Mouse (Mus musculus) embryo, embryonic 10.5 days (tissue): ENCODE measurements around the gene Galnt3.

Source experiments
- DNase-seq: peaks from one replicate; pipeline ENCODE4 v3.0.0-alpha.2; 2015; ENCODE audit warnings: low spot score

Gene Galnt3

DNA sequence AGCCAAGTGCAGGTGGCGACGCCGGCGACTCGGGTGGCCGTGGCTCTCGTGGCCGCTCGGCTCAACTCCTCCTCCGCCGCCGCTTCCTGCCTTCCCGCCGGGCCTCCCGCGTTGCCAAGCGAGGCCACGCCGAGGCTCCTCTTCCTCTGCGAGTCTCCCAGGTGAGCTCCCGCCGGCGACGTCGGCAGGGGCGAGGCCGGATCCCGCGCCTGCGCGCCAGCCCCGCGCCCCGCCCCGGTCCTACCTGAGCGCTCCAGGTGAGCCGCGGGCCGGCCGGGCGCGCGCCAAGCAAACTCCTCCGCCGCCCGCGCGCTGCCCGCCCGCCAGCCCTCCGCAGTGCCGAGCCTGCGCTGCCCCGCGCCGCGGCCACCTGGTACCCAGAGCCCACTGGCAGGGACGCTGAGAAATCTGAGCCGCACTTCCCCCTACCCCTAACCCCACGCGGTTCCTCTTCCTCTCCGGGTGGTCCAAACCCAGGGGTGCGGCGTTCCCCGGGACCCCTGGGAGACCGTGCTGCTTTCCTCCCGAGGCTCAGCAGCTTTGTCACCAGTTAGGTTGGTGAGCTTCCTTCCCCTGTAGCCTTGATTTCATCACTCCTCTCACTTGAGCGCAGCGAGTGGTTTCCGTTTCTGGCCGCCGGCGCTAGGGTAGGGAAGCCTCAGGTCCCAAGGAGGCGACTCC is at the start of gene Galnt3:
Gene Galnt3, minus strand, starts transcription at position 404 of the 681 bp plus-strand sequence.
- peak; percentile 49 for DNase-seq

GRCm38 (mm10) chr2:66173134-66173533 is 48.3 kb upstream of the Galnt3 start:
- DNase-seq = no peak

GRCm38 (mm10) chr2:66171643-66172042 is 46.8 kb upstream of the Galnt3 start:
- peak; percentile 30 for DNase-seq

DNA sequence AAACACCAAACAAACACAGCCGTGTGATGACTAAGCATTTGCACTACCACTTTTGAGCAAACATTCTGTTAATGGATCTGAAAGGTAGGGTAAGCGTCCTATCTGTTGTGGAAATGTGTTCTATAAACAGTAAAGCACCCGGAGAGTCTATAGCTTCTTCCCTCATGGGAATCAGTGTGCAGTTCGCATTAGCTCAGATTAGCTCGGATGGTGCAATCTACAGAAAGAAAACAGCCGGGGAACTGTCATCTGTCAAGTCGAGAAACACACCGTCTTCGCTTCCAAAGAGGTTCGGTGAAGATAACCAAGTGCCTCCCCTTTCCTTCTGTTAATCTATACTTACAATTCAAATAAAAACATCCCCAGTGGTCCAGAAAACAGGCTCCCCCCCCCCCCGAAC is 45.9 kb upstream of the Galnt3 start:
- DNase-seq = no peak

DNA sequence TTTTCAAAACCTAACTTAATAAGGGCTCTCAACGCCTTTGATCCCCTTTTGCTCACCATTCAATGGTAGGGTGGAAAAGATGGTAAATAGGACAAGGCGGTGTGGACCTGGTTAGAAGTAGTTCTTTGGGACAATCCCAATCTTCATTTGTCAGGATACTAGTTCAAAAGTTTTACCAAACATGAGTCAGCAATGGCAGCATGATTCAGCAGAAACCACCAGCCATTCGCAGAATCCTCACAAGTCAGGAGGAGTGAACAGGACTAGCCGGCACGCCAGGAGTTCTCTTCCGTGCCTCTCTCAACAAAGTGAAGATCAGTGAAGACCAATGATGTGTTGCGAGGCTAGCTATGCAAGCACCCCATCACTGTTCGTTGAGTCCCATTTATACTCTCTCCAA is 40.2 kb upstream of the Galnt3 start:
- no peak for DNase-seq

DNA sequence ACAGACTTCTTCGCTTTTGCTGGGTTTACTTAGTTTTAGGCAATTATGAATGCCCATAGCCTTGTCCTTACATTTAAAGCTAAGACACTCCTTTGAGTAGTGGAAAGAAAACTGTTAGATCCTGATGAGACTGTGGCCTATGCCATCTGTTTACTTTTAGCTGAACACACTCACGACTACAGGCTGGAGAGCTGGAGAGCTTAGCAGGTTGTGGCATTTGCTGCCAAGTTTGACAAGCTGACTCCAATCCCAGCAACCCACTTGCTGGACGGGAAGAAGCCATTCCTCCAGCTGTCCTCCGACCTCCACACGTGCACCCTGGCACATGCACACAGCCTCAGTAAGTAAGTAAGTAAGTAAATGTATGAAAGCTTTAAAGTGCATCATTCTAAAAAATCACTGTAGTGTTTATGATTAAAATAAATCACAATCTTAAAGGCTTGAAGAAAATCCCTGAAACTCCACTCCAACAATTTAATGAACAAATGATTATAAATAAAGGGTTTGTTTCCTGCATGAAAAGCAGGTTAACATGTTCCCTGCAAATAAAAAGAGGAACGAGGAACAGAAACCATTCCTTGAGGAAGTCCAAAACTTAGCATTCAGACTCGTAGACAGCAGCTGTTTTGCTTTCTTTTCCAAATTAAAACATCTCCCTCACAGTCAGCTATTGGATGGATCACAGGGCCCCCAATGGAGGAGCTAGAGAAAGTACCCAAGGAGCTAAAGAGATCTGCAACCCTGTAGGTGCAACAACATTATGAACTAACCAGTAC is 33.5 kb upstream of the Galnt3 start:
- no peak for DNase-seq

GRCm38 (mm10) chr2:66151436-66151835 is 26.6 kb upstream of the Galnt3 start:
- DNase-seq = no peak

DNA sequence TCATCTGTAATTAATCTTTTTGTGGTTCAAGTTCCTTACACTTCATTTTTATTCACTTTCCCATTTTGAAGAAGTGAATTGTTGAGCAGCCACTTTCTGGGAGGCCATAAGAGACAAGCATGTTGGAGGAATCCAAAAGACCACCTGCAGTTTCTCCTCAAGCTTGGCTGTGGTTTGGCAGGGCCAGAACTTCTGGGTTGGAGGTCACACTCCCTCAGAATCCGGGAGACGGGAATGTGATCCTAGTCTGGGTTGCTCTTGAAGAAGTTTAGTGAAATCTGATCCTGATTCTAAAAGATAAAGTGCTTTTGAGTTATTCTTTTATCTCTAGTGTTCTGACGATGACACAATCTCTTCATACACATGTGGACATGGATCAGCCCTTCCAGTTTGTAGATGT is 25.7 kb upstream of the Galnt3 start:
- DNase-seq = no peak

- no peak for DNase-seq
These were observed 23.9 kb upstream of the Galnt3 start for GRCm38 (mm10) chr2:66148654-66149230.

DNA sequence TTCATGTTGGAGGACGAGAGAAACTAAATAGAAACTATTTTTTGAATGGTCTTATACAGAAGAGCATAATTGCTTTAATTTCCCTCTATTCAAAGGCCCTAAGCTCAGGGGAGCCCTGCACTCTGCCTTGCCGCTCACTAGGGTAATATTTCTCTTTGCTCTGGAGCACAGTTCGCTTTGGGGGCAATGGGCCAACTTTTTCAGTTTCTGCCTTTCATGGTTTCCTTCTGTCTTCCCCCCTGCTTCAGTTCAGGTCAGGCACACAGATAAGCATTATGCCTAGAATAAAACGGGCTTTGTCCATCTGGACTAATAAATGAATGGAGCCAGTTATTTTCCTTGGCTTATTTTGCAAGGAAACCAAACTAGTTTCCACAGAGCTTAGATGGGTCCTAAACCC is 21.7 kb upstream of the Galnt3 start:
- DNase-seq = no peak

DNA sequence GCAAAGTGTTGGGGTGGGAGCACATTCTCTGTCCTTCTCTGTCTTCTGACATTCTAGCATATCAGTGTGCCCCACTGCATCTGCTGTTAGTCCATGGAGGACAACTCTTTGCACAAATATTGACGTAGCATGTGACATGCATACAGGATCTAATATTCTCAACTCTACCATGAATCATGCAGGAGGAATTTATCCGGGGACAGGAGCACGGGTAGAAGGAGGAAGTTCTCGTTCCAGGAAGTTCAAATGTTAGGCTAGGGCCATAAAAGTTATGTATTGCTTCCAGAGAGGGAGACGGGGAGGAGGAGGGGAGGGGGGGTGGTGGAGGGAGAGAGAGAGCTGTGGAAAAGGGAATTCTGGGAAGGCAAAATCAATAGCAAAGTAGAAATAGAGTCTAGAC is 20.0 kb upstream of the Galnt3 start:
- DNase-seq = no peak

GRCm38 (mm10) chr2:66143284-66143683 is 18.5 kb upstream of the Galnt3 start:
- DNase-seq = no peak

DNA sequence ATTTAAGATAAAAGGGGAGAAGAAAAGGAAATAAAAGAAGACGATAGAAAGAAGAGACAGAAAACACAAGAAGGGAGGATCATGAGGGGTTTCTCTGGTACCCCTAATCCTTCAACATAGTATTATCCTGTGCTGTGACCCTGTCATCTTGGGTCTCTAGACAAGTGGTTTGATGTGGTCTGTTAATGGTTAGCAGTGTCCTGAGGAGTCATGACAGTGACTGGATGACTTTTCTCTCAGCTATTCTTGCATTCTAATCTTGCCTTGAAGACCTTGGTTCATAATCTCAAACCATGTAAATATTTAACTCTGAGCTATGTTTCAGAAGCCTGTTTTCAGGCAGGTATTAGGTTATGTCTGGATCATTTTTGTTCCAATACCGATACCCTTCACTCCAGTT is 17.9 kb upstream of the Galnt3 start:
- no peak for DNase-seq

- no peak for DNase-seq
These were observed 17.5 kb upstream of the Galnt3 start for GRCm38 (mm10) chr2:66142268-66142667.

DNA sequence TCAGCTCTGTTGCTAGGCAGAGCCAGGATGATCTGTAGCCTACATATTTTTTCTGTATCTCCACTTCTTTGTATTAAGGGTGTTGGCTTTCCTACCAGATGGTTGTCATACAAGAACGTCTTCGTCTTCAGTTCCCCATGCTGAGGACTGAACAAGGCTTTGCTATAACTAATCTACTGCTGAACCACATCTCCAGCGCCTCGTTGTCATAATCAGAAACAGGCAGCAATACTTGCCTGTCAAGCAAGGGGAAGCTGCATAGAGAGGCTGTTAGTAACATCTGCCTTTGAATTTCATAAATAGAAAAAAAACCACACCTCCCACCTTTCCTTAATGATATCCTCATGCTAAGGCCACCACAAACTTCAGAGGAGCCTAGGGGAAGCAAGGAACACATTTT is 15.5 kb upstream of the Galnt3 start:
- DNase-seq = no peak

DNA sequence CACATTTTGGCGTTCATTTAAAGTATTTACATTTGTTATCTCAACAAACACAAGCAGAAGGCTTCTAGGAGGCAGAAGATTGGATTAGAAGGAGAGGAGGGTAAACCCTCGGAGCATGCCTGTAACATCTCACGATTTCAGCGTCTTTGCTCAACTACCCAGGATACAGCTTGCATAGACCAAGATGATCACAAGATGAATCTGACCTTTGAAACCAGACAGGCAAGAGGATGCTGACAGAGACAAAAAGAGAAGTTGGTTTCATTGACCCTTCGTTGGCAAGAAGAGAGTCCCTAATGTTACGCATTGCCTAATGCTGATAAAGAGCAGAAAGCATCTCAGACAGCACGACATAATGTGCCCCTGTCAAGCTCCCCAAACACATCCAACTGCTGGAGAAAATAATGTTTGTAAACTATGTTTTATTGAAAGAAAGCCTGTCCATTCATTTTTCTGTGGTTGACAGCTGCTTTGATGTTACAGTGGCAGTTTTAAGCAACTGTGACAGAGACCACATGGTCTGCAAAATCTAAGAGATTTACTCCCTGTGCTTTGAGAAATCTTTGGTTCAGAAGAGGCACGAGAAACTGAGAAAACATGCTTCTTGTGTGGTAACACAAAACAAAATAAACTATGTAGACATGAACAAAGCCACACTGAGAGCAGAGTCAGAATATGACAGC is 7.2 kb upstream of the Galnt3 start:
- no peak for DNase-seq

- DNase-seq = no peak
These were observed 4.1 kb upstream of the Galnt3 start for GRCm38 (mm10) chr2:66128941-66129340.

- DNase-seq = no peak
These were observed 2.7 kb upstream of the Galnt3 start for GRCm38 (mm10) chr2:66127541-66127940.

- DNase-seq = no peak
These were observed 2.1 kb upstream of the Galnt3 start for GRCm38 (mm10) chr2:66126936-66127335.

GRCm38 (mm10) chr2:66123756-66124589 is 821 bp downstream of the Galnt3 start:
- peak; percentile 48 for DNase-seq

DNA sequence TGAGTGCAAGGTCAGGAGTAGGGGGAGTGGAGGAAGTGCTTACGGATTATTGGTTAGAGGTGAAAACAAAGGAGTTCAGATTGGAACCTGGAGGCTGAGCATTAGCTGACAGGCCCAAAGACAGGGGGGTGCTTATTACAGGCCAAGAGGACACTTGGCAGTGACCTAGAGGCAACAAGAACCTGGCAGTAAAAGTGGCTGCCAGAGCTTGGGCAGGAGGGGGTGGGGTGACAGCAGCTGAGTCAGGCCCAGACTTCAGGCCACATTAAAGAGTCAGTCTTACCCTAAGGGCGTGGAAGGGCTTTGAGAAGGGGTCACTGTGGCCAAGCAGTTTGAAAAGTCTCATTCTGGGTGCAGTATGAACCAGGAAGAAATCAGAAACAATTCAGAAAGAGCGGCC is 7.1 kb downstream of the Galnt3 start:
- DNase-seq = no peak
